Mouse (Mus musculus) Patski (cell line): ENCODE results near the gene Prex1. TPM values are rescaled to one million over a fixed set of nuclear protein-coding genes. Genes with fewer than 3 reads are reported as not detected.

Source experiments
- ATAC-seq: fragments of 100-300 bp; one replicate; pipeline ENCODE4 v1.8.0; 2021
- CTCF ChIA-PET: fragments of 350-600 bp; sonication (Branson Sonifier 250); formaldehyde crosslinking; loops from one replicate; lab custom pipeline; 2022; ENCODE audit warnings: inconsistent platforms; lab: Charles Lee
- POLR2A ChIA-PET: fragments of 350-600 bp; sonication (Branson Sonifier 250); formaldehyde crosslinking; loops from one replicate; lab custom pipeline; 2022; ENCODE audit warnings: antibody characterized with exemption, inconsistent platforms; lab: Charles Lee
- DNase-seq: peaks from one replicate; pipeline ENCODE4 v3.0.0-alpha.2; 2011; ENCODE audit warnings: low read depth, low spot score
- H3K27me3 ChIP-seq: fragments of 371-371 bp; one replicate; pipeline ENCODE4 v1.5.1; 2021
- CTCF ChIP-seq: fragments of 100-300 bp; IDR thresholded peaks from one replicate; pipeline ENCODE4 v1.5.1; 2021
- in situ Hi-C: fragments of 300-500 bp; cut with MboI; formaldehyde crosslinking; loops from 3 replicates; pipeline ENCODE4 v1.11.1; 2018; ENCODE audit warnings: low pct_unique_long_range_greater_than_20kb, mixed read lengths
- polyA plus RNA-seq: library from polyadenylated mRNA; unstranded; gene quantifications from one replicate; pipeline ENCODE4 v1.2.3, GENCODE M21; 2021

Prex1 gene
- polyA plus RNA-seq, 1 experiment from 2014 or later: 3.9 TPM

DNA sequence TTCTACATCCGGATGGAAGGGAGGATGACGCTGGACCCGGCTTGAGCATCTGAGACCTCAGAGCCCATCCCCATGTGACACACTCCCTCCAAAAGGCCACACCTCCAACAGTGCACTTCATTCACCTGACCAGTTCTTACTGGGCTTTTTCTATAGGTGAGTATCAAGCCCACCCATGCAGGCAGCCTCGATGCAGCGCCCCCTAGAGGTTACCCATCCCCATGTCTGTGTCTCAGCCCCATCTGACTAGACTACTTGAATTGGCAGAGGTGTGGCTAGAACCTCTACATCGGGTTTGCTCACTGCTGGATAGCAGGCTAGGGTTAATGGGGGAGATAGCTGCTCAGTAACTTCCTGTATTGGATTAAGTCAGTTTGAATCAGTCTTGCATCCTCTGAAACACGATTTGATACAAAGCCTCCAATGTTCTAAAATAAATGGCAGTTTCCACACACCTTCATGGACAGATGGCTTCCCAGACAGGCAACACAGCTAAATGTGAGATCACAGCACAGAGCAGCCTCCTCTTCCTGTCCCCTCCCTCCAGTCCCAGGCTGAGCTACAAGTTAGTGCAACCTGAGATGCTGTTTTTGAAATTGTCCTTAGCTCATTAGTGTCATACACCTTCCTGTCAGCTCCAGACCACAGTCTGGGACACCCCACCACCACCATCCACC lies 168.9 kb downstream of the Prex1 start:
- in situ Hi-C loops: no loop called here
- DNase-seq (no peak), ATAC-seq (no peak)
- no peak for TF ChIP-seq CTCF
- ChIA-PET POLR2A (no interaction called here), CTCF (no interaction called here)
- H3K27me3 ChIP-seq: peaks cover 19% of the 10 kb centered on the region

DNA sequence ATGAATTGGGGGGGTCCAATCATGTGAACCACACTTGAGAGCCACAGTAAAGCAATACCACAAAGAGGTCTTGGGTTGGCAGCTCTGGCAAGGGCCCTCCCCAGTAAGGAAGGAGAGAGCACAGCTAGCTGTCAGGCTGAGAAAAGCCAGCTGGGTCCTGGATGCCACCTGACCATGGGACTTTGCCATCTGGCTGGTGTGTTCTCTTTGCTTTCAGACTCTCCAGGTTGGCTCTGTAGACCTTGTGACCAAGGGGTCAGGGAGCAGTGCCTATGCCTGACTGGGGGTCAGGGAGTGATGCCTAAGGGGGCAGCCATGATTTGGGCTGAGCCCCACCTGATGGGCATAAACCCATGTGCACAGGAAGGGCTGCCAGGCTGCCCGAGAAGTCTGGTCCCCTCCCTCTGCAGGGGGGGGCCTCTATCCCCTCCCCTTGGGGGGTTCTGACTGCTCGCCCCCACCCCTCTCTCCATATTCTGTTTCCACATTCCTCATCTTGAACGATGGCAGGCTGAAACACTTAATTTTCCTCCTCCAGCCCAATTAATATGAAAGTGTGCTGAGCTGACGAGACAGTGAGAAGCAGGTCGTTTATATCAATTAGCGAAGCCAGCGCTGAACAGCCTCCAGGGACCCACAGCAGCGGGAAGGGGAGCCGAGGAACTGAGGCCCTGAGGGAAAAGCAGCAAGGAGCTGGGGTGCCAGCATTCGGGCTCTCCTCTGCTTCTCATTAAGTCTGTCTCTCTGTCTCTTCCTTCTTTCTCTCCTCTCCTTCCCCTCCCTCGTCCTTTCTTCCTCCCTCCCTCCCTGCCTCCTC lies 172.3 kb downstream of the Prex1 start:
- no peak for ATAC-seq
- H3K27me3 ChIP-seq: peaks cover 22% of the 10 kb centered on the region
- in situ Hi-C loops: no loop called here
- ChIA-PET POLR2A (interaction anchor here (0.8 kb wide), 1 partner anchor 72 kb away, joined by 6 read pairs; no protein-coding TSS in a partner anchor), CTCF (no interaction called here)
- DNase-seq: no peak
- no peak for TF ChIP-seq CTCF

DNA sequence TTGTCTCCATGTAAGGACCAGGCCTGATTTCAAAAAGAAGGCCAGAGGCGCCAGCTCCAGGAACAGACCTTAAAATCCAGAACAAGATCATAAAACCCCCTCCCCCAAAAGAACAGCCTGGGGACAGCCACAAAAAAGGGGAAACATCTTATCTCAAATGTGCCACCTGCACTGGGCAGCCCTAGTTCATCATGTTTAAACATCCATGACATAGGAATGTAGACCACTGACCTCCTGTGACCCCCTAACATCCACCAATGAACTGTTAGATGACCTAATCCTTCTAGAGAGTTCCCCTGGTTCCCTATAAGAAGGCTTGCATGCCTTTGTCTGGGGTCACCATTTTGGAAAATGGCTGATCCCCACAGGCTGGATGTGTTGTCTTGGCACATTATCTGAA lies 173.4 kb downstream of the Prex1 start:
- peaks cover 19% of the 10 kb centered on the region for H3K27me3 ChIP-seq
- DNase-seq: no peak
- no peak for TF ChIP-seq CTCF
- ChIA-PET CTCF (no interaction called here), POLR2A (no interaction called here)
- in situ Hi-C loops: no loop called here
- ATAC-seq: no peak

DNA sequence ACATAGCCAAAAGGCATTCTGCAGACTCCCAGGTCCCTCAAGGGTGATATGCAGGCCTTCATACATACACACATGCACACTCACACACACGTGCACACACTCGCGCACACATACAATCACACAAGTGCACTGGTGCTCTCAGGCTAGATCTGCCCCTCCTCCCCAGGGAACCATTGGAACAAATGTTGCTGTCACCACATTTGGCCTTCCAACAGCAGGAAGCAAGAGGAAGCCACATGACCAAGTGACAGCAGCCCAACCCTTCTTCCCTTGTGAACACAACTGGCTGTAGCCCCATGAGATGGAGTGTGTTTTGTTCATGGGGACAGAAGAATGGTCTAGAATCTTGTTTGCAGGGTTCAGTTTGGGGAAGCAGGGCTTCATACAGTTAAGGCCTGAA lies 176.7 kb downstream of the Prex1 start:
- DNase-seq (no peak), ATAC-seq (no peak)
- no peak for TF ChIP-seq CTCF
- in situ Hi-C loops: no loop called here
- CTCF ChIA-PET: no interaction called here
- POLR2A ChIA-PET: no interaction called here
- peaks cover 11% of the 10 kb centered on the region for H3K27me3 ChIP-seq

DNA sequence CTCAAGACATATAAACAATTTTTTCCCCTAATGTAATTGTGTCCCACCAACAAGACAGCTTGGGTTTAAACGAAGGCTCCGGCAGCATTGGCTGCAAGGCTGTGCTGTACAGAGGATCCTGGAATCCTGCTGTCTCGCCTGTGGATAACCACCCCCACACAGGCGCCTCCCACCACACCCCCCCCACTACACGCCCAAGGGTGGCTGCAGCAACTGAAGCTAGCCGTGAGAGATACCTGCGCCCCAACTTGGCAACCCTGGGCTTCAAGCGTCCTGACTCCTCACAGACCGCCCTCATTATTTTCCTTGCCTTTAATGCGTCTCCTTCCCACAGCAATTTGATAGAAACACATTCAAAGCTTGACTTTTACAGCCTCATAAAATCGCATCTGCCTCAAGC lies 178.1 kb downstream of the Prex1 start:
- peaks cover 5% of the 10 kb centered on the region for H3K27me3 ChIP-seq
- TF ChIP-seq CTCF: no peak
- CTCF ChIA-PET: no interaction called here
- ATAC-seq (no peak), DNase-seq (no peak)
- in situ Hi-C loops: no loop called here
- POLR2A ChIA-PET: interaction anchor here (0.6 kb wide), 1 partner anchor 13 kb away, joined by 3 read pairs; no protein-coding TSS in a partner anchor

DNA sequence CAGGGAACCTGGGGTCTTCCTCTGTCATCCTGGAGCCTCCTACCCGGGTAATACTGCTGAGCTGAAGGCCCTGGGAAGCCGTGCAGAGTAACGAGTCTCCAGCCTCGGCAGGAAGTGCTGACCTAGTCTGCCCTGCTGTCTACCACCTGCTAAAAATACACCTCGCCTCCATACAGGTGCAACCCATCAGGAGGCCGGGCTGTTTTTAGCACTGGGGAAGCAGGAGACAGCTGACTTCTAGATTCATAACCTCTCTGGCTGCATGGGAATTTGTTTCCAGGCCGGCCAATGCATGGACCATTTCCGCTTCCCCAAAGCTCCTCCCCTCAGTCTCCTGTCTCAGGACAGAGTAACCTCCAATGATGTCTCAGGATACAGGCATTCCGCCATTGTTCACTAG lies 187.4 kb downstream of the Prex1 start:
- H3K27me3 ChIP-seq: no peaks in the 10 kb centered on the region
- in situ Hi-C loops: no loop called here
- no peak for TF ChIP-seq CTCF
- CTCF ChIA-PET: no interaction called here
- no peak for DNase-seq
- ATAC-seq: no peak
- POLR2A ChIA-PET: no interaction called here

DNA sequence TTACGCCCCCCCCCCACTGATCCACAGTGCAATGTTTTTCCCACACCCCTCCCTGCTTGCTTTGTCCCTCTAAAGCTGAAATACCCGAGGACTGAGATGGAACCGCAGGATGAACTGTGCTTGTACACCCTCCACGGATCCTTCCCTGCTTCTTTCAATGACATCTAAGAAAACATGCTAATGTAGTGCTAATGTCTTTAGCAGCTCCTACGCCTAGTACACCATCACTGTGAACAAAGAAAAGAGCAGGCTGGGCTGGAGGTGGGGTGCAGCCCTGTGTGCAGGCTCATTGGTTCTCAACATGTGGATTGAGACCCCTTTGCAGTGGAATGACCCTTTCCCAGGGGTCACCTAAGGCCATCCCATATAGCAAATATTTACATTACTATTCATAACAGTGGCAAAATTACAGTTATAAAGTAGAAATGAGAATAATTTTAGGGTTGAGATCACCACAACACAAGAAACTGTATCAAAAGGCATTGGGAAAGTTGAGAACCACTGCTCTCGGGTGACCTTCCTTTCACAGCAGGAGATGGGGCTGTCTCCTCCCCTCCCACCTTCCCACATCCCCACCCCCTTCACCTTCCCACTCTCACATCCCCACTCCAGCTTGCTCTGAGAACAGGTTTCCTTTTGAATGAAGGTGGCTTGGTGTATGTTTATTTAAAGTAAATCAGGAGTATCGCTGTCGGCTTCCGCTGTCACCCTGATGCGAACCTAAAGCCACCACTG lies 190.3 kb downstream of the Prex1 start:
- POLR2A ChIA-PET: interaction anchor here (0.7 kb wide), 1 partner anchor 390 kb away, joined by 3 read pairs; no protein-coding TSS in a partner anchor
- in situ Hi-C loops: no loop called here

DNA sequence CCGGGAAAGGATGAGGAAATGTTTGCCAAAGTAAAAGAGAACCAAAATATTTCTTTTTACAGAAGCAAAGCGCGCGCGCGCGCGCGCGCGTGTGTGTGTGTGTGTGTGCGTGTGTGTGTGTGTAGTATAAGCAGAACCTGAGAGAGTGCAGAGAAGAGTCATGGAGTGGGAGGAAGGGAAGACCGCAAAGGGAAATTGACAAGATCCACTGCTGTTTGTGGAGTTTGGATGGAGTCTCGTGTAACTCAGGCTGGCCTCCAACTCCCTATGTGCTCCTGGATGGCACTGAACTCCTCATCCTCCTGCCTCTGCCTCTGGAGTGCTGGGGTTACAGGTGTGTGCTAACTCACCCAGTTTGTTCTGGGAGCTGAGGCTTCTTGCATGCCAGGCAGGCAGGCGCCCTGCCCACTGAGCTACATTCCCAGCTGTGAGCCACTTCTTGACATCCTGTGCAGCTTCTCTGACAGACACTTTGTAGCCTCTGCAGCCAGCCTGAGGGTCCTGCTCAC lies 191.0 kb downstream of the Prex1 start:
- no peak for ATAC-seq
- CTCF ChIA-PET: no interaction called here
- in situ Hi-C loops: no loop called here

More for the DNA sequence above, 190.3 kb downstream of the Prex1 start:
- TF ChIP-seq CTCF: no peak
- H3K27me3 ChIP-seq: no peaks in the 10 kb centered on the region
- DNase-seq (no peak), ATAC-seq (no peak)
- CTCF ChIA-PET: no interaction called here

DNA sequence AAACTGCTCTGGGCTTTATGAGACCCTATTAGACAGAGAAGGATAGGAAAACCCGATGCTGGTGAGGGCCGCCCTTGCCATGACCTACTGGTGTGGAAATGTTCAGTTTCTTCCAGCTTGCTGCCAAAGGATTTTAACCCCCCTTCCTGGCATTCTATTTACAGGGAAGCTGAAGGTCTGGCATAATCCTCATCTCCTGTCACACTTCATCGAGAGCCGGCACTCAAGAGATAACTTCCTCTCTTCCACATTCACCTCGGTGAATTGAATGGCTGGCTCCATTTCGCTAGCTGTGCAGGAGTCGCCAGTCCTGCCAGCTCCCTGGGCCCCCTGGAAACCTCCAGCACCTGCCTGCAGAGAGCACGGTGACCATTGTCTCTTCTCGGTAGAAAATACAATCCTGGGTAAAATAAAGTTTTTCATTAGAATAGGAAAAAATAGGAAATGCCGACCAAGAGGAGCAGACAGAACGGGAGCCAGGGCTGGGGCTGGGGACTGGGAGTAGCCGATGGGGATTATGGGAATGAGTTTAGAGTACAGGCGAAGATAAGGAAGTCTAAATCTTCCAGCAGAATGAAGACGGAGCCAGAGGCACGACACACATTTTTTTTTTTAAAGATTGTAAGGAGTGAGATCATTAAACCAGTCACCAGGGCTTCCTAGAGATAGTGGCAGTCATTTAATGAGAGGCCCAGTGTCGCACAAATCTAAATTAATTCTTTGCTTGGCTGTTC lies 191.6 kb downstream of the Prex1 start:
- POLR2A ChIA-PET: no interaction called here
- TF ChIP-seq CTCF: no peak
- ATAC-seq (no peak), DNase-seq (no peak)
- H3K27me3 ChIP-seq: no peaks in the 10 kb centered on the region
- in situ Hi-C loops: no loop called here
- CTCF ChIA-PET: no interaction called here

More for the DNA sequence above, 191.0 kb downstream of the Prex1 start:
- no peaks in the 10 kb centered on the region for H3K27me3 ChIP-seq
- POLR2A ChIA-PET: no interaction called here
- TF ChIP-seq CTCF: no peak
- no peak for DNase-seq

DNA sequence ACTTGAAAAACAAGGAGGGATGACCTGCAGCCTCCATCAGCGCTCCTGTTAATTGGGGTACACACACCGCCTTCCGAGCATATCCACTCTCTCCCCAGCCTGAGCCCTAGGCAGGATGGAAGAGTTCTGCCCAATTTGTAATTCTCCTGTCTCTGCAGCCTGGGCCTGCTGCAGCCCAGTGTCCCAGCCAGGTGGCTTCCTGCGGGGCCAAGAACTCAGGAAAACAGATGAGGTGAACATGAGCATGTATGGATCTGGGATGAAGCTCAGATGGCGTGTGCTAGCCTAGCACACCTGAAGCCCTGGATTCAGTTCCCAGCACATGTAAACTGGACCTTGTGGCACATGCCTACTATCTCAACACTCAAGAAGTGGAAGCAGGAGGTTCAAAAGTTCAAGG lies 192.2 kb downstream of the Prex1 start:
- ChIA-PET POLR2A (no interaction called here), CTCF (no interaction called here)
- no peaks in the 10 kb centered on the region for H3K27me3 ChIP-seq
- TF ChIP-seq CTCF: no peak
- in situ Hi-C loops: no loop called here
- DNase-seq (no peak), ATAC-seq (no peak)
